ENCODE assay signal across 19 mouse cellular contexts in genomic region chr2:137981766-137982165, GRCm38 (mm10).
DNase-seq lines count a peak whose midpoint lies in the region; ATAC-seq and TF ChIP-seq lines count a peak whose summit lies in the region.
"Had no signal": no experiment of that assay in that cellular context is flagged by ENCODE, and none has a peak within 500 bp of the region (broad histone marks: within the 10 kb centered on the region; RNA-seq: fewer than 3 reads in every experiment).

No protein-coding gene starts in this region.

- DNase-seq in kidney, postnatal 0 days (ENCODE audit: low spot score): peak; percentile 22
- no peak for DNase-seq in kidney, adult 8-10 months
- DNase-seq in brain, embryonic 14.5 days (ENCODE audit: low read depth): peak; percentile 72
- peak; percentile 15 for DNase-seq in embryonic facial prominence, embryonic 14.5 days (ENCODE audit: low spot score)
- peak; percentile 51 for DNase-seq in midbrain, embryonic 14.5 days
- no peak for DNase-seq in gastrocnemius, adult 8-10 months (ENCODE audit: low spot score in 2 of 2)
- DNase-seq in heart, adult 11 months: no peak
- DNase-seq: cerebellum, postnatal 10 days; gastrocnemius, postnatal 36 days; thymus, postnatal 4 days had no signal

- no peak overlapping the region for H3K4me2 ChIP-seq in kidney, postnatal 0 days (ENCODE audit: low read length)
- H3K4me2 ChIP-seq in embryonic facial prominence, embryonic 14.5 days (ENCODE audit: low read depth, low read length): no peak overlapping the region
- no peak overlapping the region for H3K4me2 ChIP-seq in midbrain, embryonic 14.5 days (ENCODE audit: low read length)
- H3K4me2 ChIP-seq: embryonic facial prominence, embryonic 12.5 days; hindbrain, embryonic 14.5 days; kidney, embryonic 15.5 days; liver, embryonic 12.5 days; lung, embryonic 15.5 days; neural tube, embryonic 13.5 days had no signal

- WGBS in kidney, postnatal 0 days: 38% methylated on average over 3 of the region's 3 CpGs
- 51% methylated on average over 3 of the region's 3 CpGs for WGBS in embryonic facial prominence, embryonic 14.5 days
- WGBS in midbrain, embryonic 14.5 days: 10% methylated on average over 3 of the region's 3 CpGs

- no peak for TF ChIP-seq POLR2A in brain, embryonic 14.5 days (IDR thresholded peaks at IDR 0.05; ENCODE audit: borderline replicate concordance, extremely low read depth, insufficient read depth, insufficient read length, poor library complexity, severe bottlenecking)

- no peaks in the 10 kb centered on the region for H3K4me1 ChIP-seq in kidney, postnatal 0 days (replicated peaks; ENCODE audit: insufficient read depth, low read length)
- no peaks in the 10 kb centered on the region for H3K4me1 ChIP-seq in embryonic facial prominence, embryonic 14.5 days (ENCODE audit: control insufficient read depth, insufficient read depth, low read length)
- H3K4me1 ChIP-seq in midbrain, embryonic 14.5 days (ENCODE audit: control insufficient read depth, insufficient read depth, low read length): no peaks in the 10 kb centered on the region
- H3K4me1 ChIP-seq: embryonic facial prominence, embryonic 12.5 days; heart, embryonic 10.5 days; kidney, embryonic 15.5 days; limb, embryonic 10.5 days; liver, embryonic 12.5 days; lung, embryonic 15.5 days; neural tube, embryonic 13.5 days had no signal

- no peak overlapping the region for H3K9ac ChIP-seq in kidney, postnatal 0 days (ENCODE audit: low read depth, low read length)
- no peak overlapping the region for H3K9ac ChIP-seq in embryonic facial prominence, embryonic 14.5 days (ENCODE audit: low read depth, low read length)
- no peak overlapping the region for H3K9ac ChIP-seq in midbrain, embryonic 14.5 days (replicated peaks; ENCODE audit: low read length)
- H3K9ac ChIP-seq: embryonic facial prominence, embryonic 12.5 days; hindbrain, embryonic 14.5 days; kidney, embryonic 15.5 days; liver, embryonic 12.5 days; lung, embryonic 15.5 days; neural tube, embryonic 13.5 days had no signal

- no peak for ATAC-seq in kidney, postnatal 0 days (replicated peaks; ENCODE audit: low FRiP score, low read depth)
- ATAC-seq in embryonic facial prominence, embryonic 14.5 days (ENCODE audit: low read depth): no peak
- no peak for ATAC-seq in midbrain, embryonic 14.5 days (ENCODE audit: low FRiP score, low TSS enrichment)
- ATAC-seq: intestine, embryonic 16.5 days; liver, embryonic 12.5 days had no signal

- H3K4me3 ChIP-seq in kidney, postnatal 0 days (replicated peaks; ENCODE audit: low read depth, low read length): no peak overlapping the region
- no peak overlapping the region for H3K4me3 ChIP-seq in embryonic facial prominence, embryonic 14.5 days (ENCODE audit: low read depth, low read length)
- no peak overlapping the region for H3K4me3 ChIP-seq in midbrain, embryonic 14.5 days (replicated peaks; ENCODE audit: low read depth, low read length)
- H3K4me3 ChIP-seq: embryonic facial prominence, embryonic 12.5 days; heart, embryonic 10.5 days; kidney, embryonic 15.5 days; limb, embryonic 10.5 days; liver, embryonic 12.5 days; lung, embryonic 15.5 days; neural tube, embryonic 13.5 days had no signal

- no peaks in the 10 kb centered on the region for H3K9me3 ChIP-seq in kidney, postnatal 0 days (replicated peaks; ENCODE audit: low read length)
- no peaks in the 10 kb centered on the region for H3K9me3 ChIP-seq in embryonic facial prominence, embryonic 14.5 days (ENCODE audit: control insufficient read depth, low read length)
- H3K9me3 ChIP-seq in midbrain, embryonic 14.5 days (ENCODE audit: control insufficient read depth, low read length): no peaks in the 10 kb centered on the region
- H3K9me3 ChIP-seq: embryonic facial prominence, embryonic 12.5 days; heart, embryonic 10.5 days; kidney, embryonic 15.5 days; limb, embryonic 10.5 days; liver, embryonic 12.5 days; lung, embryonic 15.5 days; neural tube, embryonic 13.5 days had no signal

- TF ChIP-seq CTCF in kidney, postnatal 0 days (IDR thresholded peaks at IDR 0.05; ENCODE audit: low read depth): no peak
- no peak for TF ChIP-seq CTCF in brain, embryonic 14.5 days (IDR thresholded peaks at IDR 0.05; ENCODE audit: borderline replicate concordance, extremely low read depth, insufficient read depth, insufficient read length)

- H3K27ac ChIP-seq in kidney, postnatal 0 days: no peak overlapping the region
- no peak overlapping the region for H3K27ac ChIP-seq in embryonic facial prominence, embryonic 14.5 days (replicated peaks; ENCODE audit: low read depth, low read length)
- H3K27ac ChIP-seq in midbrain, embryonic 14.5 days (replicated peaks; ENCODE audit: low read depth, low read length): no peak overlapping the region
- H3K27ac ChIP-seq: embryonic facial prominence, embryonic 12.5 days; heart, embryonic 10.5 days; hindbrain, embryonic 14.5 days; kidney, embryonic 15.5 days; limb, embryonic 10.5 days; liver, embryonic 12.5 days; lung, embryonic 15.5 days; neural tube, embryonic 13.5 days had no signal

- H3K27me3 ChIP-seq in kidney, postnatal 0 days (ENCODE audit: insufficient read depth, low read length): no peaks in the 10 kb centered on the region
- no peaks in the 10 kb centered on the region for H3K27me3 ChIP-seq in embryonic facial prominence, embryonic 14.5 days (replicated peaks; ENCODE audit: control insufficient read depth, insufficient read depth, low read length)
- no peaks in the 10 kb centered on the region for H3K27me3 ChIP-seq in midbrain, embryonic 14.5 days (ENCODE audit: control insufficient read depth, insufficient read depth, low read length)
- H3K27me3 ChIP-seq: embryonic facial prominence, embryonic 12.5 days; kidney, embryonic 15.5 days; liver, embryonic 12.5 days; lung, embryonic 15.5 days; neural tube, embryonic 13.5 days had no signal

- no peaks in the 10 kb centered on the region for H3K36me3 ChIP-seq in kidney, postnatal 0 days (ENCODE audit: insufficient read depth, low read length)
- no peaks in the 10 kb centered on the region for H3K36me3 ChIP-seq in embryonic facial prominence, embryonic 14.5 days (ENCODE audit: control insufficient read depth, insufficient read depth, low read length)
- H3K36me3 ChIP-seq in midbrain, embryonic 14.5 days (ENCODE audit: control insufficient read depth, insufficient read depth, low read length): no peaks in the 10 kb centered on the region
- H3K36me3 ChIP-seq: embryonic facial prominence, embryonic 12.5 days; heart, embryonic 10.5 days; kidney, embryonic 15.5 days; limb, embryonic 10.5 days; liver, embryonic 12.5 days; lung, embryonic 15.5 days; neural tube, embryonic 13.5 days had no signal

Comparison
In these comparisons a context has a peak if more than half of its experiments do, and no peak if none do; other contexts are left out.
1. DNase-seq: peak in kidney, postnatal 0 days (single experiment), brain, embryonic 14.5 days (single experiment), embryonic facial prominence, embryonic 14.5 days (single experiment) and midbrain, embryonic 14.5 days (single experiment); none in kidney, adult 8-10 months (0 of 2), gastrocnemius, adult 8-10 months (0 of 2) and heart, adult 11 months (single experiment).